Mouse (Mus musculus) CH12.LX (cell line): Measurements from ENCODE around the gene D8Ertd738e.

ENCODE experiments used
- CTCF ChIP-seq, 2 experiments: IDR thresholded peaks in 1 of 2; conservative IDR thresholded peaks in 1 of 2; 2 replicates each; pipeline ENCODE4 v1.5.1; 2011 to 2012; ENCODE audit warnings: low read depth in 2 of 2, low read length in 2 of 2, improper control_type of control experiment in 1 of 2, inconsistent platforms in 1 of 2, mild to moderate bottlenecking in 1 of 2, moderate library complexity in 1 of 2
- GABPA ChIP-seq: IDR thresholded peaks from 2 replicates; pipeline ENCODE4 v1.6.1; 2012; ENCODE audit warnings: low read depth, low read length, improper control_type of control experiment, inconsistent platforms; ENCODE audit not compliant: insufficient replicate concordance
- JUND ChIP-seq: conservative IDR thresholded peaks from 2 replicates; pipeline ENCODE4 v1.6.1; 2011; ENCODE audit warnings: low read depth, low read length, improper control_type of control experiment
- KAT2A ChIP-seq: IDR thresholded peaks from 2 replicates; pipeline ENCODE4 v1.6.1; 2012; ENCODE audit warnings: low read length, improper control_type of control experiment, inconsistent platforms; ENCODE audit not compliant: insufficient replicate concordance
- POLR2A ChIP-seq: IDR thresholded peaks from 2 replicates; pipeline ENCODE4 v1.6.1; 2011; ENCODE audit warnings: low read depth, mild to moderate bottlenecking, improper control_type of control experiment, low read length
- POLR2AphosphoS2 ChIP-seq: IDR thresholded peaks from 2 replicates; pipeline ENCODE4 v1.6.1; 2011; ENCODE audit warnings: low read depth, low read length, improper control_type of control experiment
- SIN3A ChIP-seq: IDR thresholded peaks from 2 replicates; pipeline ENCODE4 v1.6.1; 2012; ENCODE audit warnings: low read length, improper control_type of control experiment, inconsistent platforms
- TCF12 ChIP-seq: IDR thresholded peaks from 2 replicates; pipeline ENCODE4 v1.6.1; 2014; ENCODE audit warnings: low read depth, mild to moderate bottlenecking, inconsistent platforms, low read length, improper control_type of control experiment
- UBTF ChIP-seq: IDR thresholded peaks from 2 replicates; pipeline ENCODE4 v1.6.1; 2012; ENCODE audit warnings: low read depth, mild to moderate bottlenecking, inconsistent platforms, low read length, improper control_type of control experiment, moderate library complexity
- ZC3H11A ChIP-seq: IDR thresholded peaks from 2 replicates; pipeline ENCODE4 v1.6.1; 2012; ENCODE audit warnings: low read depth, mild to moderate bottlenecking, inconsistent platforms, low read length, improper control_type of control experiment
- ZMIZ1 ChIP-seq: IDR thresholded peaks from 2 replicates; pipeline ENCODE4 v1.6.1; 2012; ENCODE audit warnings: low read depth, mild to moderate bottlenecking, inconsistent platforms, low read length, improper control_type of control experiment

DNA sequence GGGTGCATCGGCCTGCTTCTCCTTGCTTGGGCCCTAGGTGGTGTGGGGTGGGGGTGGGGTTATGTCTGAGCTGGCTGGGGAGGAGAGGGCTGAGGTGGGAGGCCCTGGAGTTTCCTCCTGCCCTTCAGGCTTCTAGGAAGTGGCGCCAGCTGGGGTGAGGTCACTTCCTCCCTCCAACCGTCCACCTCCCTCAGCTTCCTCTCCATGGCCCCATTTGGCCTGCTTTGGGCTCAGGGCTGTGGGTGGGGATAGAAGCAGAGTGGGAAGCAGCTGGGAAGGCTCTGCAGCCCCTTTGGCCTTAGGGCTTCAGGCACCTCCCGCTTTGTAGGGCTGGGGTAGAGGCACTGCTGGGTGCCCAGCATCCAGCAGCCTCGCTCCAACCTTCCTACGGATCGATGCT lies 41.7 kb downstream of the D8Ertd738e start:
- 0 out of 2 replicates have a peak, but pooled peaks have one; percentile 40 for TF ChIP-seq POLR2AphosphoS2
- TF ChIP-seq KAT2A: no peak
- TF ChIP-seq POLR2A: no peak
- TF ChIP-seq SIN3A: no peak
- no peak for TF ChIP-seq UBTF
- no peak for TF ChIP-seq ZC3H11A
- no peak for TF ChIP-seq CTCF (conservative IDR thresholded peaks at IDR 0.05 in 1 of 2, IDR thresholded peaks at IDR 0.05 in 1 of 2; ENCODE audit: low read depth in 2 of 2, low read length in 2 of 2)
- TF ChIP-seq GABPA: no peak
- peak; percentile 39; the same call in 1 of the 2 replicates for TF ChIP-seq TCF12
- TF ChIP-seq JUND: no peak
- TF ChIP-seq ZMIZ1: no peak
